Mouse (Mus musculus): ENCODE data around the gene Ttc28. TPM values are rescaled to one million over a fixed set of nuclear protein-coding genes. Genes with fewer than 3 reads are reported as not detected.

Gene Ttc28
- polyA plus RNA-seq, 1 experiment from 2014 or later = 13.5 TPM

GRCm38 (mm10) chr5:111315061-111315460, 435.5 kb downstream of the Ttc28 start:
- ATAC-seq (ENCODE audit: low FRiP score) (no peak), DNase-seq (ENCODE audit: low spot score, missing footprints) (peak; percentile 57)
- no peak overlapping the region for H3K4me2 ChIP-seq
- no peaks in the 10 kb centered on the region for H3K36me3 ChIP-seq (ENCODE audit: control insufficient read depth, insufficient read depth, low read length)
- H3K27ac ChIP-seq (ENCODE audit: low read depth, low read length) = no peak overlapping the region
- H3K9me3 ChIP-seq (ENCODE audit: control insufficient read depth, low read length) = no peaks in the 10 kb centered on the region
- H3K4me1 ChIP-seq (ENCODE audit: control insufficient read depth, insufficient read depth, low read length) = no peaks in the 10 kb centered on the region
- no peaks in the 10 kb centered on the region for H3K27me3 ChIP-seq (ENCODE audit: control insufficient read depth, insufficient read depth, low read length)
- H3K9ac ChIP-seq (ENCODE audit: low read length) = no peak overlapping the region
- H3K4me3 ChIP-seq (ENCODE audit: low read depth, low read length) = no peak overlapping the region
- WGBS = 92% methylated on average over 6 of the region's 6 CpGs

GRCm38 (mm10) chr5:111317526-111317925, 437.9 kb downstream of the Ttc28 start:
- H3K36me3 ChIP-seq (ENCODE audit: control insufficient read depth, insufficient read depth, low read length) = no peaks in the 10 kb centered on the region
- no peaks in the 10 kb centered on the region for H3K27me3 ChIP-seq (ENCODE audit: control insufficient read depth, insufficient read depth, low read length)
- no peak overlapping the region for H3K4me3 ChIP-seq (ENCODE audit: low read depth, low read length)
- no peak for ATAC-seq (ENCODE audit: low FRiP score)
- no peak for DNase-seq (ENCODE audit: low spot score, missing footprints)
- no peak overlapping the region for H3K9ac ChIP-seq (ENCODE audit: low read length)
- no peaks in the 10 kb centered on the region for H3K4me1 ChIP-seq (ENCODE audit: control insufficient read depth, insufficient read depth, low read length)
- H3K27ac ChIP-seq (ENCODE audit: low read depth, low read length) = no peak overlapping the region
- WGBS = 90% methylated on average over 3 of the region's 3 CpGs
- no peak overlapping the region for H3K4me2 ChIP-seq
- no peaks in the 10 kb centered on the region for H3K9me3 ChIP-seq (ENCODE audit: control insufficient read depth, low read length)

- no peak overlapping the region for H3K4me2 ChIP-seq
- no peak for ATAC-seq (ENCODE audit: low FRiP score)
- H3K36me3 ChIP-seq (ENCODE audit: control insufficient read depth, insufficient read depth, low read length) = no peaks in the 10 kb centered on the region
- H3K9ac ChIP-seq (ENCODE audit: low read length) = no peak overlapping the region
- no peak overlapping the region for H3K27ac ChIP-seq (ENCODE audit: low read depth, low read length)
- no peak overlapping the region for H3K4me3 ChIP-seq (ENCODE audit: low read depth, low read length)
- no peaks in the 10 kb centered on the region for H3K4me1 ChIP-seq (ENCODE audit: control insufficient read depth, insufficient read depth, low read length)
- no peaks in the 10 kb centered on the region for H3K27me3 ChIP-seq (ENCODE audit: control insufficient read depth, insufficient read depth, low read length)
- H3K9me3 ChIP-seq (ENCODE audit: control insufficient read depth, low read length) = no peaks in the 10 kb centered on the region
- DNase-seq (ENCODE audit: low spot score, missing footprints) = no peak
- WGBS = 75% methylated on average over 1 of the region's 1 CpGs
Measured at GRCm38 (mm10) chr5:111318946-111319345, 439.3 kb downstream of the Ttc28 start.

- ATAC-seq (ENCODE audit: low FRiP score) (no peak), DNase-seq (ENCODE audit: low spot score, missing footprints) (no peak)
- H3K27ac ChIP-seq (ENCODE audit: low read depth, low read length) = no peak overlapping the region
- no peaks in the 10 kb centered on the region for H3K36me3 ChIP-seq (ENCODE audit: control insufficient read depth, insufficient read depth, low read length)
- H3K9ac ChIP-seq (ENCODE audit: low read length) = no peak overlapping the region
- H3K4me1 ChIP-seq (ENCODE audit: control insufficient read depth, insufficient read depth, low read length) = peaks cover 6% of the 10 kb centered on the region; the same call in 1 of the 2 replicates
- H3K4me2 ChIP-seq = no peak overlapping the region
- WGBS = 24% methylated on average over 1 of the region's 1 CpGs
- H3K27me3 ChIP-seq (ENCODE audit: control insufficient read depth, insufficient read depth, low read length) = no peaks in the 10 kb centered on the region
- H3K9me3 ChIP-seq (ENCODE audit: control insufficient read depth, low read length) = 0 out of 2 replicates have a peak, but pooled peaks cover 3% of the 10 kb centered on the region
- H3K4me3 ChIP-seq (ENCODE audit: low read depth, low read length) = no peak overlapping the region
Measured at GRCm38 (mm10) chr5:111325813-111326212, 446.2 kb downstream of the Ttc28 start.

- no peak overlapping the region for H3K4me2 ChIP-seq
- no peak overlapping the region for H3K9ac ChIP-seq (ENCODE audit: low read length)
- H3K9me3 ChIP-seq (ENCODE audit: control insufficient read depth, low read length) = 0 out of 2 replicates have a peak, but pooled peaks cover 3% of the 10 kb centered on the region
- DNase-seq (ENCODE audit: low spot score, missing footprints) (no peak), ATAC-seq (ENCODE audit: low FRiP score) (no peak)
- H3K4me3 ChIP-seq (ENCODE audit: low read depth, low read length) = no peak overlapping the region
- H3K27ac ChIP-seq (ENCODE audit: low read depth, low read length) = no peak overlapping the region
- no peaks in the 10 kb centered on the region for H3K27me3 ChIP-seq (ENCODE audit: control insufficient read depth, insufficient read depth, low read length)
- no peaks in the 10 kb centered on the region for H3K36me3 ChIP-seq (ENCODE audit: control insufficient read depth, insufficient read depth, low read length)
- peaks cover 13% of the 10 kb centered on the region for H3K4me1 ChIP-seq (ENCODE audit: control insufficient read depth, insufficient read depth, low read length)
- WGBS = 86% methylated on average over 7 of the region's 7 CpGs
Measured at GRCm38 (mm10) chr5:111327420-111327819, 447.8 kb downstream of the Ttc28 start.

GRCm38 (mm10) chr5:111329782-111330416, 450.3 kb downstream of the Ttc28 start:
- ATAC-seq (ENCODE audit: low FRiP score) (peak; percentile 34; the same call in 1 of the 2 replicates), DNase-seq (ENCODE audit: low spot score, missing footprints) (no peak)
- Histone ChIP-seq H3K36me3 (ENCODE audit: control insufficient read depth, insufficient read depth, low read length) (peaks cover 3% of the 10 kb centered on the region; the same call in 1 of the 2 replicates), H3K4me1 (ENCODE audit: control insufficient read depth, insufficient read depth, low read length) (peaks cover 13% of the 10 kb centered on the region), H3K4me3 (ENCODE audit: low read depth, low read length) (peak overlapping the region; percentile 95), H3K9ac (ENCODE audit: low read length) (peak overlapping the region; percentile 82), H3K9me3 (ENCODE audit: control insufficient read depth, low read length) (0 out of 2 replicates have a peak, but pooled peaks cover 3% of the 10 kb centered on the region), H3K4me2 (peak overlapping the region; percentile 68), H3K27me3 (ENCODE audit: control insufficient read depth, insufficient read depth, low read length) (no peaks in the 10 kb centered on the region), H3K27ac (ENCODE audit: low read depth, low read length) (peak overlapping the region; percentile 74)
- 28% methylated on average over 10 of the region's 10 CpGs for WGBS

GRCm38 (mm10) chr5:111330417-111331098, 451.0 kb downstream of the Ttc28 start, which contains the start of gene Pitpnb:
Pitpnb (plus strand) TSS chr5:111330763.
- H3K27me3 ChIP-seq (ENCODE audit: control insufficient read depth, insufficient read depth, low read length) = no peaks in the 10 kb centered on the region
- peak within 1 kb of the TSS; percentile 68 for H3K4me2 ChIP-seq
- DNase-seq (ENCODE audit: low spot score, missing footprints) (peak; percentile 100), ATAC-seq (ENCODE audit: low FRiP score) (peak; percentile 99)
- peak within 1 kb of the TSS; percentile 93 for H3K9ac ChIP-seq (ENCODE audit: low read length)
- H3K9me3 ChIP-seq (ENCODE audit: control insufficient read depth, low read length) = 0 out of 2 replicates have a peak, but pooled peaks cover under 1% of the 10 kb centered on the region
- WGBS = under 1% methylated on average over 78 of the region's 78 CpGs
- peak within 1 kb of the TSS; percentile 95 for H3K4me3 ChIP-seq (ENCODE audit: low read depth, low read length)
- H3K4me1 ChIP-seq (ENCODE audit: control insufficient read depth, insufficient read depth, low read length) = peaks cover 13% of the 10 kb centered on the region
- peak within 1 kb of the TSS; percentile 74 for H3K27ac ChIP-seq (ENCODE audit: low read depth, low read length)
- H3K36me3 ChIP-seq (ENCODE audit: control insufficient read depth, insufficient read depth, low read length) = peaks cover 3% of the 10 kb centered on the region; the same call in 1 of the 2 replicates

- H3K36me3 ChIP-seq (ENCODE audit: control insufficient read depth, insufficient read depth, low read length) = peaks cover 3% of the 10 kb centered on the region; the same call in 1 of the 2 replicates
- H3K9ac ChIP-seq (ENCODE audit: low read length) = peak overlapping the region; percentile 93
- peak overlapping the region; percentile 61; the same call in 1 of the 2 replicates for H3K27ac ChIP-seq (ENCODE audit: low read depth, low read length)
- no peaks in the 10 kb centered on the region for H3K9me3 ChIP-seq (ENCODE audit: control insufficient read depth, low read length)
- 2% methylated on average over 14 of the region's 14 CpGs for WGBS
- peak overlapping the region; percentile 54 for H3K4me2 ChIP-seq
- H3K4me3 ChIP-seq (ENCODE audit: low read depth, low read length) = peak overlapping the region; percentile 95
- ATAC-seq (ENCODE audit: low FRiP score) = no peak; the same call in 1 of the 2 replicates
- no peak for DNase-seq (ENCODE audit: low spot score, missing footprints)
- H3K4me1 ChIP-seq (ENCODE audit: control insufficient read depth, insufficient read depth, low read length) = peaks cover 13% of the 10 kb centered on the region
- no peaks in the 10 kb centered on the region for H3K27me3 ChIP-seq (ENCODE audit: control insufficient read depth, insufficient read depth, low read length)
Measured at GRCm38 (mm10) chr5:111331099-111331435, 451.5 kb downstream of the Ttc28 start.

Measured in midbrain, embryonic 11.5 days (tissue).